19 mouse cellular contexts compared by ENCODE assay signal in genomic region chr13:55314891-55315412, GRCm38 (mm10).
"Had no signal": no experiment of that assay in that cellular context is flagged by ENCODE, and none has a peak within 500 bp of the region (broad histone marks: within the 10 kb centered on the region; RNA-seq: fewer than 3 reads in every experiment).

No protein-coding gene starts in this region.

- H3K4me3 ChIP-seq: left cerebral cortex, adult 2 months; liver, embryonic 12.5 days; liver, embryonic 15.5 days; neural tube, embryonic 12.5 days; neural tube, embryonic 15.5 days had no signal

- ATAC-seq: liver, embryonic 12.5 days had no signal

- H3K9me3 ChIP-seq: liver, embryonic 12.5 days; liver, embryonic 15.5 days; neural tube, embryonic 12.5 days; neural tube, embryonic 15.5 days had no signal

- DNase-seq: kidney, adult 11 months; kidney, adult 9 months; kidney, postnatal 14 days; layer of hippocampus, postnatal 36 days; lung, adult 2 months; lung, postnatal 14 days; lung, postnatal 4 days; midbrain, embryonic 14.5 days; retina, postnatal 1 day; thymus, adult 2 months; thymus, postnatal 14 days; thymus, postnatal 4 days had no signal

- H3K27ac ChIP-seq: left cerebral cortex, adult 2 months; liver, embryonic 12.5 days; liver, embryonic 15.5 days; neural tube, embryonic 12.5 days; neural tube, embryonic 15.5 days; stomach, postnatal 0 days had no signal

- H3K9ac ChIP-seq: liver, embryonic 12.5 days; liver, embryonic 15.5 days; neural tube, embryonic 12.5 days; neural tube, embryonic 15.5 days had no signal

- H3K27me3 ChIP-seq: liver, embryonic 12.5 days; liver, embryonic 15.5 days; neural tube, embryonic 12.5 days; neural tube, embryonic 15.5 days had no signal

- H3K4me2 ChIP-seq: liver, embryonic 12.5 days; liver, embryonic 15.5 days; midbrain, embryonic 11.5 days; neural tube, embryonic 12.5 days; neural tube, embryonic 15.5 days had no signal
